Mouse (Mus musculus) embryonic facial prominence, embryonic 13.5 days (tissue): ENCODE measurements at regions not wholly inside any gene's neighbourhood (a gene's known extent, or its start where the extent isn't known, plus 50 kb on each side); places are given as distances from the start of the nearest gene placed in this dataset.
A peak's percentile ranks its signal among the peaks of the same experiment; 100 is the strongest.
"Not testable (repeated sequence)": the region's sequence is repeated elsewhere in the genome, so short reads cannot be mapped to it uniquely, and the experiment has no call there.

Experiments used
- ATAC-seq: fragments of 200-750 bp; cut with Nextera tagmentation; 2 replicates; pipeline ENCODE4 v1.8.0; 2017; ENCODE audit warnings: low read depth; ENCODE audit not compliant: insufficient number of reproducible peaks, insufficient read depth, low FRiP score, low TSS enrichment
- H3K27ac ChIP-seq: fragments of 300-500 bp; sonication (generic); 2 replicates; pipeline ENCODE4 v1.5.1; 2015; ENCODE audit warnings: moderate library complexity, mild to moderate bottlenecking, inconsistent platforms
- H3K27me3 ChIP-seq: fragments of 300-500 bp; sonication (generic); 2 replicates; pipeline ENCODE4 v1.6.1; 2015; ENCODE audit warnings: mild to moderate bottlenecking, inconsistent platforms
- H3K36me3 ChIP-seq: fragments of 300-500 bp; sonication (generic); 2 replicates; pipeline ENCODE4 v1.6.1; 2015; ENCODE audit warnings: mild to moderate bottlenecking, inconsistent platforms
- H3K4me1 ChIP-seq: fragments of 300-500 bp; sonication (generic); 2 replicates; pipeline ENCODE4 v1.6.1; 2015; ENCODE audit warnings: inconsistent platforms
- H3K4me2 ChIP-seq: fragments of 300-500 bp; sonication (generic); 2 replicates; pipeline ENCODE4 v1.6.1; 2015; ENCODE audit warnings: moderate library complexity, mild to moderate bottlenecking, inconsistent platforms
- H3K4me3 ChIP-seq: fragments of 300-500 bp; sonication (generic); 2 replicates; pipeline ENCODE4 v1.5.1; 2015; ENCODE audit warnings: mild to moderate bottlenecking, inconsistent platforms
- H3K9ac ChIP-seq: fragments of 300-500 bp; sonication (generic); 2 replicates; pipeline ENCODE4 v1.6.1; 2015; ENCODE audit warnings: mild to moderate bottlenecking, inconsistent platforms
- H3K9me3 ChIP-seq: fragments of 300-500 bp; sonication (generic); 2 replicates; pipeline ENCODE4 v1.6.1; 2016; ENCODE audit warnings: inconsistent platforms
- whole genome bisulfite sequencing: fragments of 180-500 bp; shearing (Covaris S2); methylation state at CpG from one replicate; pipeline ENCODE4 v1.1.7; 2015; ENCODE audit warnings: mixed read lengths; 5-methylcytosine and 5-hydroxymethylcytosine counted together

GRCm38 (mm10) chr6:6384441-6384840, 167.5 kb upstream of the Slc25a13 start:
- Histone ChIP-seq H3K9me3 (no peaks in the 10 kb centered on the region), H3K27me3 (peaks cover 21% of the 10 kb centered on the region), H3K36me3 (no peaks in the 10 kb centered on the region), H3K4me1 (peaks cover 8% of the 10 kb centered on the region), H3K27ac (no peak overlapping the region), H3K9ac (no peak overlapping the region), H3K4me2 (no peak overlapping the region), H3K4me3 (no peak overlapping the region)
- no peak for ATAC-seq
- WGBS, result 76% methylated on average over 6 of the region's 6 CpGs

GRCm38 (mm10) chr6:6372421-6372820, 155.4 kb upstream of the Slc25a13 start:
- Histone ChIP-seq H3K9me3 (no peaks in the 10 kb centered on the region), H3K27ac (no peak overlapping the region), H3K4me2 (no peak overlapping the region), H3K27me3 (peaks cover 23% of the 10 kb centered on the region), H3K4me3 (no peak overlapping the region), H3K9ac (no peak overlapping the region), H3K4me1 (no peaks in the 10 kb centered on the region), H3K36me3 (no peaks in the 10 kb centered on the region)
- no peak for ATAC-seq
- WGBS, result 76% methylated on average over 3 of the region's 3 CpGs

- H3K4me3 ChIP-seq, result no peak overlapping the region
- no peak overlapping the region for H3K27ac ChIP-seq
- no peaks in the 10 kb centered on the region for H3K4me1 ChIP-seq
- peaks cover 22% of the 10 kb centered on the region for H3K27me3 ChIP-seq
- no peak overlapping the region for H3K4me2 ChIP-seq
- 80% methylated on average over 5 of the region's 5 CpGs for WGBS
- no peak overlapping the region for H3K9ac ChIP-seq
- H3K36me3 ChIP-seq, result no peaks in the 10 kb centered on the region
- ATAC-seq, result no peak
- H3K9me3 ChIP-seq, result no peaks in the 10 kb centered on the region
Observed at GRCm38 (mm10) chr6:6371444-6372093, 154.6 kb upstream of the Slc25a13 start.

GRCm38 (mm10) chr6:6364037-6364436, 147.1 kb upstream of the Slc25a13 start:
- WGBS, result 14% methylated on average over 4 of the region's 4 CpGs
- ATAC-seq, result 0 out of 2 replicates have a peak, but pooled peaks have one; percentile 52

GRCm38 (mm10) chr6:6362678-6363354, 145.8 kb upstream of the Slc25a13 start:
- no peak for ATAC-seq
- Histone ChIP-seq H3K27ac (no peak overlapping the region), H3K36me3 (no peaks in the 10 kb centered on the region), H3K27me3 (peaks cover 47% of the 10 kb centered on the region), H3K4me1 (peaks cover 14% of the 10 kb centered on the region), H3K9ac (no peak overlapping the region), H3K9me3 (no peaks in the 10 kb centered on the region), H3K4me2 (no peak overlapping the region), H3K4me3 (no peak overlapping the region)
- WGBS, result 42% methylated on average over 4 of the region's 4 CpGs

More at GRCm38 (mm10) chr6:6364037-6364436, 147.1 kb upstream of the Slc25a13 start:
- Histone ChIP-seq H3K4me2 (peak overlapping the region; percentile 46), H3K27ac (no peak overlapping the region), H3K27me3 (peaks cover 44% of the 10 kb centered on the region), H3K4me3 (no peak overlapping the region), H3K36me3 (no peaks in the 10 kb centered on the region), H3K9me3 (no peaks in the 10 kb centered on the region), H3K4me1 (peaks cover 14% of the 10 kb centered on the region), H3K9ac (no peak overlapping the region)

- not testable (repeated sequence) for H3K27ac ChIP-seq, H3K4me2 ChIP-seq
Observed at GRCm38 (mm10) chr6:6361181-6361580, 144.2 kb upstream of the Slc25a13 start.

GRCm38 (mm10) chr6:6357477-6357876, 140.5 kb upstream of the Slc25a13 start:
- H3K9ac ChIP-seq, result no peak overlapping the region
- H3K27ac ChIP-seq, result no peak overlapping the region
- no peaks in the 10 kb centered on the region for H3K36me3 ChIP-seq
- peaks cover 57% of the 10 kb centered on the region for H3K27me3 ChIP-seq
- no peak overlapping the region for H3K4me3 ChIP-seq
- ATAC-seq, result no peak
- no peak overlapping the region for H3K4me2 ChIP-seq
- 32% methylated on average over 2 of the region's 2 CpGs for WGBS
- no peaks in the 10 kb centered on the region for H3K9me3 ChIP-seq
- 0 out of 2 replicates have a peak, but pooled peaks cover 4% of the 10 kb centered on the region for H3K4me1 ChIP-seq

More at GRCm38 (mm10) chr6:6361181-6361580, 144.2 kb upstream of the Slc25a13 start:
- peaks cover 50% of the 10 kb centered on the region for H3K27me3 ChIP-seq
- not testable (repeated sequence) for H3K36me3 ChIP-seq, H3K9ac ChIP-seq, H3K4me3 ChIP-seq, ATAC-seq, H3K9me3 ChIP-seq
- peaks cover 17% of the 10 kb centered on the region for H3K4me1 ChIP-seq

GRCm38 (mm10) chr6:6356967-6357366, 140.0 kb upstream of the Slc25a13 start:
- Histone ChIP-seq H3K9me3 (no peaks in the 10 kb centered on the region), H3K9ac (no peak overlapping the region), H3K27me3 (peaks cover 52% of the 10 kb centered on the region), H3K4me2 (no peak overlapping the region), H3K4me3 (no peak overlapping the region), H3K36me3 (no peaks in the 10 kb centered on the region), H3K4me1 (0 out of 2 replicates have a peak, but pooled peaks cover 4% of the 10 kb centered on the region), H3K27ac (no peak overlapping the region)
- 59% methylated on average over 6 of the region's 6 CpGs for WGBS
- no peak for ATAC-seq

GRCm38 (mm10) chr6:6335251-6335650, 118.3 kb upstream of the Slc25a13 start:
- no peaks in the 10 kb centered on the region for H3K36me3 ChIP-seq
- 25% methylated on average over 8 of the region's 8 CpGs for WGBS

GRCm38 (mm10) chr6:6330271-6330670, 113.3 kb upstream of the Slc25a13 start:
- no peak for ATAC-seq
- H3K4me2 ChIP-seq, result no peak overlapping the region
- H3K4me3 ChIP-seq, result no peak overlapping the region
- no peak overlapping the region for H3K9ac ChIP-seq
- peaks cover 30% of the 10 kb centered on the region for H3K27me3 ChIP-seq
- WGBS, result 84% methylated on average over 1 of the region's 1 CpGs
- H3K36me3 ChIP-seq, result no peaks in the 10 kb centered on the region
- H3K27ac ChIP-seq, result no peak overlapping the region
- H3K4me1 ChIP-seq, result 0 out of 2 replicates have a peak, but pooled peaks cover 1% of the 10 kb centered on the region
- peaks cover 19% of the 10 kb centered on the region; the same call in 1 of the 2 replicates for H3K9me3 ChIP-seq

More at GRCm38 (mm10) chr6:6335251-6335650, 118.3 kb upstream of the Slc25a13 start:
- ATAC-seq, result no peak
- H3K4me1 ChIP-seq, result 0 out of 2 replicates have a peak, but pooled peaks cover 2% of the 10 kb centered on the region
- no peak overlapping the region for H3K27ac ChIP-seq
- H3K4me3 ChIP-seq, result no peak overlapping the region
- H3K9ac ChIP-seq, result no peak overlapping the region
- no peak overlapping the region for H3K4me2 ChIP-seq
- peaks cover 54% of the 10 kb centered on the region for H3K27me3 ChIP-seq
- H3K9me3 ChIP-seq, result peaks cover 7% of the 10 kb centered on the region; the same call in 1 of the 2 replicates

- Histone ChIP-seq H3K4me1 (no peaks in the 10 kb centered on the region), H3K27me3 (peaks cover 9% of the 10 kb centered on the region; the same call in 1 of the 2 replicates), H3K4me3 (no peak overlapping the region), H3K27ac (no peak overlapping the region), H3K9ac (no peak overlapping the region), H3K4me2 (no peak overlapping the region), H3K9me3 (peaks cover 11% of the 10 kb centered on the region; the same call in 1 of the 2 replicates), H3K36me3 (no peaks in the 10 kb centered on the region)
- ATAC-seq, result no peak
- 35% methylated on average over 1 of the region's 1 CpGs for WGBS
Observed at GRCm38 (mm10) chr6:6325516-6325915, 108.5 kb upstream of the Slc25a13 start.

- Histone ChIP-seq H3K36me3 (no peaks in the 10 kb centered on the region), H3K27ac (no peak overlapping the region), H3K27me3 (peaks cover 27% of the 10 kb centered on the region), H3K4me3 (no peak overlapping the region), H3K9ac (no peak overlapping the region), H3K4me1 (no peaks in the 10 kb centered on the region), H3K9me3 (no peaks in the 10 kb centered on the region), H3K4me2 (no peak overlapping the region)
- 48% methylated on average over 4 of the region's 4 CpGs for WGBS
- ATAC-seq, result no peak
Observed at GRCm38 (mm10) chr6:6316725-6317124, 99.8 kb upstream of the Slc25a13 start.
